Mouse (Mus musculus) layer of hippocampus, postnatal 14 days (tissue): ENCODE results near the gene Ank2. TPM values are rescaled to one million over a fixed set of nuclear protein-coding genes. Genes with fewer than 3 reads are reported as not detected.

ENCODE experiments used
- DNase-seq, 2 experiments: peaks; one replicate each; pipeline ENCODE4 v3.0.0; 2021 to 2022; ENCODE audit warnings: low spot score in 2 of 2, mixed read lengths in 1 of 2
- total RNA-seq, 2 experiments: library from RNA; stranded (reverse); gene quantifications; 2 replicates each; pipeline ENCODE4 v1.2.3; 2021

Gene Ank2
- total RNA-seq, 2 experiments from 2014 or later: 837 to 918 TPM

GRCm38 (mm10) chr3:127248611-127249010, 250.5 kb downstream of the Ank2 start:
- no peak for DNase-seq

- DNase-seq: no peak
These were observed 252.0 kb downstream of the Ank2 start for GRCm38 (mm10) chr3:127246989-127247708.

GRCm38 (mm10) chr3:127243928-127244642, 255.1 kb downstream of the Ank2 start:
- DNase-seq: no peak

GRCm38 (mm10) chr3:127242234-127242810, 256.8 kb downstream of the Ank2 start:
- no peak for DNase-seq

- DNase-seq: no peak
These were observed 263.9 kb downstream of the Ank2 start for GRCm38 (mm10) chr3:127235271-127235670.

GRCm38 (mm10) chr3:127225799-127226730, 273.1 kb downstream of the Ank2 start:
- peak; percentile 49 to 69 for DNase-seq

GRCm38 (mm10) chr3:127225167-127225798, 273.9 kb downstream of the Ank2 start:
- DNase-seq: no peak

GRCm38 (mm10) chr3:127224315-127225166, 274.6 kb downstream of the Ank2 start:
- peak in 1 of 2 experiments; percentile 56 for DNase-seq

- no peak for DNase-seq
These were observed 277.1 kb downstream of the Ank2 start for GRCm38 (mm10) chr3:127222086-127222485.

GRCm38 (mm10) chr3:127220859-127221258, 278.3 kb downstream of the Ank2 start:
- DNase-seq: no peak

- no peak for DNase-seq
These were observed 285.6 kb downstream of the Ank2 start for GRCm38 (mm10) chr3:127213534-127213933.

GRCm38 (mm10) chr3:127211119-127211518, 288.0 kb downstream of the Ank2 start:
- no peak for DNase-seq

- DNase-seq: no peak
These were observed 288.6 kb downstream of the Ank2 start for GRCm38 (mm10) chr3:127210552-127210951.

- no peak for DNase-seq
These were observed 290.3 kb downstream of the Ank2 start for GRCm38 (mm10) chr3:127208871-127209270.

GRCm38 (mm10) chr3:127205883-127206434, 293.2 kb downstream of the Ank2 start:
- DNase-seq: no peak

- no peak for DNase-seq
These were observed 296.6 kb downstream of the Ank2 start for GRCm38 (mm10) chr3:127202484-127203115.

GRCm38 (mm10) chr3:127200789-127201188, 298.4 kb downstream of the Ank2 start:
- DNase-seq: no peak

- DNase-seq: no peak
These were observed 300.0 kb downstream of the Ank2 start for GRCm38 (mm10) chr3:127199112-127199665.

GRCm38 (mm10) chr3:127198656-127199055, 300.5 kb downstream of the Ank2 start:
- DNase-seq: no peak
